Mouse (Mus musculus) neural tube, embryonic 11.5 days (tissue): ENCODE data around the gene Cchcr1. TPM values are rescaled to one million over a fixed set of nuclear protein-coding genes. Genes with fewer than 3 reads are reported as not detected.
A peak's percentile ranks its signal among the peaks of the same experiment; 100 is the strongest.

Experiments used
- ATAC-seq: fragments of 200-750 bp; cut with Nextera tagmentation; 2 replicates; pipeline ENCODE4 v1.8.0; 2017; ENCODE audit warnings: moderate number of reproducible peaks, mild to moderate bottlenecking, moderate TSS enrichment, moderate library complexity; ENCODE audit not compliant: insufficient read depth, low FRiP score, low TSS enrichment
- DNase-seq: peaks from one replicate; pipeline ENCODE4 v3.0.0-alpha.2; 2015; ENCODE audit warnings: low spot score
- H3K27ac ChIP-seq: fragments of 300-500 bp; sonication (generic); 2 replicates; pipeline ENCODE4 v1.5.1; 2014; ENCODE audit warnings: low read depth, mild to moderate bottlenecking, low read length
- H3K27me3 ChIP-seq: fragments of 300-500 bp; sonication (generic); 2 replicates; pipeline ENCODE4 v1.6.1; 2014; ENCODE audit warnings: mild to moderate bottlenecking, low read length, mixed read lengths; ENCODE audit not compliant: control insufficient read depth, insufficient read depth
- H3K36me3 ChIP-seq: fragments of 300-500 bp; sonication (generic); 2 replicates; pipeline ENCODE4 v1.6.1; 2014; ENCODE audit warnings: mild to moderate bottlenecking, low read length, moderate library complexity, mixed read lengths; ENCODE audit not compliant: control insufficient read depth, insufficient read depth
- H3K4me1 ChIP-seq: fragments of 300-500 bp; sonication (generic); 2 replicates; pipeline ENCODE4 v1.6.1; 2014; ENCODE audit warnings: low read length, mixed read lengths; ENCODE audit not compliant: control insufficient read depth, insufficient read depth
- H3K4me2 ChIP-seq: fragments of 300-500 bp; sonication (generic); 2 replicates; pipeline ENCODE4 v1.6.1; 2014; ENCODE audit warnings: low read depth, mild to moderate bottlenecking, moderate library complexity
- H3K4me3 ChIP-seq: fragments of 300-500 bp; sonication (generic); 2 replicates; pipeline ENCODE4 v1.5.1; 2014; ENCODE audit warnings: low read depth, low read length
- H3K9ac ChIP-seq: fragments of 300-500 bp; sonication (generic); 2 replicates; pipeline ENCODE4 v1.6.1; 2014; ENCODE audit warnings: mild to moderate bottlenecking, low read length
- H3K9me3 ChIP-seq: fragments of 300-500 bp; sonication (generic); 2 replicates; pipeline ENCODE4 v1.6.1; 2016; ENCODE audit warnings: low read length; ENCODE audit not compliant: control insufficient read depth
- WGBS: fragments of 180-500 bp; shearing (Covaris S2); extraction: QIAGEN DNeasy Blood & Tissue Kit; methylation state at CpG from one replicate; pipeline ENCODE4 v1.1.7; 2014; 5-methylcytosine and 5-hydroxymethylcytosine counted together
- polyA plus RNA-seq: library from polyadenylated mRNA; unstranded; fragments of >200 nt; fragmentation: Nextera tagmentation; extraction: Ambion mirVana; gene quantifications from 2 replicates; pipeline ENCODE4 v1.2.1, GENCODE M21; 2014

Cchcr1 gene
- polyA plus RNA-seq, 1 experiment from 2014 or later: 9.4 TPM

DNA sequence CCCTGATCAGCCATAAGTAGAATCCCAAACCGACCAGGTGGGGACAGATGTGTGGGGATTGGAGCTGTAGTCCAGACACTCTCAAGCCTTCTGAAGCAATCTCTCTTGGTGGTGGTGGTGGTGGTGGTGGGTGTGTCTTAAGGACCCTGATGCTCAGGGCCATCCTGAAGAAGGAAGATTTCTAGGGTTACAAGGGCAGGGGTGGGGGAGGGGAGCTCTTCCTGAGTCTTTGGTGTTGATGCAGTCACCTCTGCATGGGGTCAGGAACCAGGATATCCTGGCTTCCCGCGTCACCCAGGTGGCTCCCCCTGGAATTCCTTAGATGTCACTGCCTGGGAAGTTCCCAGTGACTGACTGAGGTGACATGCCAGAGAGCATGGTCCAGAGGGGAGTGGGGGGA, 15.5 kb downstream of the Cchcr1 start:
- no peak overlapping the region for H3K4me2 ChIP-seq
- no peak overlapping the region for H3K4me3 ChIP-seq
- no peaks in the 10 kb centered on the region for H3K4me1 ChIP-seq
- no peak overlapping the region for H3K27ac ChIP-seq
- H3K9me3 ChIP-seq: no peaks in the 10 kb centered on the region
- H3K27me3 ChIP-seq: no peaks in the 10 kb centered on the region
- no peak overlapping the region for H3K9ac ChIP-seq
- peaks cover 2% of the 10 kb centered on the region; the same call in 1 of the 2 replicates for H3K36me3 ChIP-seq
- no peak for DNase-seq
- ATAC-seq: no peak
- 17% methylated on average over 3 of the region's 3 CpGs for WGBS

DNA sequence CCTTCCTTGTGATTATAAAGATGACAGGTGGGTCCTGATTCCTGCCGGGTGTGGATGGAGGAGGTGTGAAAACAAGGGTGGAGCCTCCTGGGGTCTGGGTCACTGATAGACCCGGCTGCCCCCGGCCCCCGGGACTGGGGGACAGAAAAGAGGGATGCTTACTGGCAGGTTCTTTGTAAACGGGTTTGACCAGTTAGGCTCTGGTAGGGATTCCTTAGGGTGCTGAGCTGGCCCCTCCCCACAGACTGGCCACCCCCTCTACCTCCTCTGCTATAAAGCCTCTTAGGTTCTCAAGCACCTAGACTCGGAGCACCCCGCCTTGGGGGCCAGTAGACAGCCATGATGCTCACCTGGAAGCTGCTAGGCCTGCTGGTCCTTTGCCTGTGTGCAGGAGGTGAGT, 16.0 kb downstream of the Cchcr1 start, which contains the start of gene Psors1c2:
Gene Psors1c2, plus strand, starts transcription at position 301 of the 400 bp plus-strand sequence.
- ATAC-seq (no peak), DNase-seq (no peak)
- H3K4me1 ChIP-seq: no peaks in the 10 kb centered on the region
- 39% methylated on average over 7 of the region's 7 CpGs for WGBS
- H3K27me3 ChIP-seq: no peaks in the 10 kb centered on the region
- peaks cover 2% of the 10 kb centered on the region; the same call in 1 of the 2 replicates for H3K36me3 ChIP-seq
- no peaks in the 10 kb centered on the region for H3K9me3 ChIP-seq
- H3K4me3 ChIP-seq: no peak within 1 kb of the TSS
- H3K27ac ChIP-seq: no peak within 1 kb of the TSS
- no peak within 1 kb of the TSS for H3K4me2 ChIP-seq
- no peak within 1 kb of the TSS for H3K9ac ChIP-seq

DNA sequence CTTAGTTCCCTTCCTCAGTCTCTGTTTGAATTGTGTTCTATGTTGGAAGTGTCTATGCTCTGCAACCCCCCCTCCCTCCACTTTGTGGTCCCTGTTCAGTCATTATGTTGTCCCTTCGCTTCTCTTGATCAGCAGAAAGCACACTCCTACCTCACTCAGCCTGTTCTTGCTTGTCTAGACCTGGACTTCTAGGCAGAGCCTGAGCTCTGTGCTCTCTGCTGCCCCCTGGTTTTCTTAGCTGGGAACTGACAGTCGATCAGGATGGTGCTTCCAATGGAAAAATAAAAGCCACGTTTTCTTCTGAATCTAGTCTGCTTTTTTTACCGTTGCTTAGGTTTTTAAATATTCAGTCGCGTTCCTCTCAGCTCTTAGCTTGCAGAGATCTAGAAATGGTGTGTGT, 17.4 kb downstream of the Cchcr1 start:
- H3K27me3 ChIP-seq: no peaks in the 10 kb centered on the region
- WGBS: 14% methylated on average over 6 of the region's 6 CpGs
- H3K9ac ChIP-seq: no peak overlapping the region
- no peak overlapping the region for H3K27ac ChIP-seq
- H3K4me3 ChIP-seq: no peak overlapping the region
- ATAC-seq (no peak), DNase-seq (peak; percentile 78)
- H3K9me3 ChIP-seq: no peaks in the 10 kb centered on the region
- H3K36me3 ChIP-seq: 0 out of 2 replicates have a peak, but pooled peaks cover 2% of the 10 kb centered on the region
- no peak overlapping the region for H3K4me2 ChIP-seq
- H3K4me1 ChIP-seq: no peaks in the 10 kb centered on the region

DNA sequence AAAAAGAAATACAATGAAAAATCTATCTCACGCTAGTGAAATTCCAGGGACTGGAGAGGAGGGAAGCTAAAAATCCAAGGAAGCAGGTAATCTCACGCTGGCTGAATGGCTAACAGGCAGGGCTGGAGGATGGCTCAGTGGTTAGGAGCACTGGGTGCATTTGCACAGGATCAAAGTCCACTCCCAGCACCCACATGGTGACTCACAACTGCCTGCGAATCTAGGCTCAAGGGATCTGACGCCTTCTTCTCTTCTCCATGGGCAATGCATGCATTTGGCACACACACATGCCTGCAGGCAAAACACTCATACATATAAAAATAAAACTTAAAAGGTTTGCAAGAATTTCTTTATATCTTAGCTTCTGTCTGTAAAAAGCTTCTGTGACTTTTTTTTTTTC, 20.5 kb downstream of the Cchcr1 start:
- no peak overlapping the region for H3K27ac ChIP-seq
- no peaks in the 10 kb centered on the region for H3K36me3 ChIP-seq
- H3K9ac ChIP-seq: no peak overlapping the region
- no peak overlapping the region for H3K4me3 ChIP-seq
- DNase-seq: no peak
- no peak overlapping the region for H3K4me2 ChIP-seq
- H3K9me3 ChIP-seq: no peaks in the 10 kb centered on the region
- 89% methylated on average over 4 of the region's 4 CpGs for WGBS
- no peak for ATAC-seq
- H3K27me3 ChIP-seq: no peaks in the 10 kb centered on the region
- H3K4me1 ChIP-seq: no peaks in the 10 kb centered on the region

DNA sequence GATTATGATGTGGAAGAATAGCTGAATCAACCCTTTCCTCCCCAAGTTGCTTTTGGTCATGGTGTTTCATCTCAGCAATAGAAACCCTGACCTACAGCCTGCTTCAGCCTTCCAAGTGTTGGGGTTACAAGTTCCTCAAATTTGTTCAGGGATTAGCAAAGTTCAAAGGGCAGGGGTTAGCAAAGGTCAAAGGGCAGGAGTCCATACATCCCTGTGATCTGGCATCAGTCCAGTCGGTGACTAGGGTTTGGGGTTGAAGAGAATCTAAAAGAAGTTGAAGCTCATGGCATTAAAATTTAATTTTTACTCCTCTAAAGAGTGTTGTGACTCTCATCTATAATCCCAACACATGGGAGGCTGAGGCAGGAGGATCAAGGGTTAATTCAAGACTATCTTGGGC, 21.6 kb downstream of the Cchcr1 start:
- no peak for ATAC-seq

DNA sequence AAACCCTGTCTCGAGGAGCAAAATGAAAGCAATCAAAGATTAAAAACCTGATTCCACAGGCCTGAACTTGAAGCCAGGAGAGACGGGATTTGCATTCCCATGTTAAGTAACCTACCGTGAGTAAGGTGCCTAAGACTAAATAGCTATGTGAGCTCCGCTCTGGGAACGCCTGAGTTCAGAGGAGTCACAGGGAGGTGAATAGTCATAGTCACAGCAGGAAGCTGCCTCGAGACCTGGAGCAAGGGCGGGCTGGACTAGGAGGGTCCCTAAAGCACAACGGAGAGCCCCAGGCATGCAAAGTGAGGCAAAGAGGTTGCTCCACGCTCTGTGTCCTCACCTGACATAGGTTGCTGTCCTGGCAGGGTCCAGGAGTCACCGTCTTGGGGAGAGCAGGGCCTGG, 22.6 kb downstream of the Cchcr1 start:
- no peak overlapping the region for H3K4me2 ChIP-seq
- 44% methylated on average over 10 of the region's 10 CpGs for WGBS
- ATAC-seq: no peak
- no peak for DNase-seq
- H3K4me3 ChIP-seq: no peak overlapping the region
- no peaks in the 10 kb centered on the region for H3K9me3 ChIP-seq
- H3K36me3 ChIP-seq: no peaks in the 10 kb centered on the region
- H3K27ac ChIP-seq: no peak overlapping the region
- H3K27me3 ChIP-seq: no peaks in the 10 kb centered on the region
- H3K9ac ChIP-seq: no peak overlapping the region
- H3K4me1 ChIP-seq: no peaks in the 10 kb centered on the region

More for the DNA sequence above, 21.6 kb downstream of the Cchcr1 start:
- no peaks in the 10 kb centered on the region for H3K4me1 ChIP-seq
- no peak for DNase-seq
- H3K4me3 ChIP-seq: no peak overlapping the region
- H3K27me3 ChIP-seq: no peaks in the 10 kb centered on the region
- no peaks in the 10 kb centered on the region for H3K36me3 ChIP-seq
- no peak overlapping the region for H3K4me2 ChIP-seq
- H3K27ac ChIP-seq: no peak overlapping the region
- WGBS: 88% methylated on average over 1 of the region's 1 CpGs
- no peaks in the 10 kb centered on the region for H3K9me3 ChIP-seq
- no peak overlapping the region for H3K9ac ChIP-seq

DNA sequence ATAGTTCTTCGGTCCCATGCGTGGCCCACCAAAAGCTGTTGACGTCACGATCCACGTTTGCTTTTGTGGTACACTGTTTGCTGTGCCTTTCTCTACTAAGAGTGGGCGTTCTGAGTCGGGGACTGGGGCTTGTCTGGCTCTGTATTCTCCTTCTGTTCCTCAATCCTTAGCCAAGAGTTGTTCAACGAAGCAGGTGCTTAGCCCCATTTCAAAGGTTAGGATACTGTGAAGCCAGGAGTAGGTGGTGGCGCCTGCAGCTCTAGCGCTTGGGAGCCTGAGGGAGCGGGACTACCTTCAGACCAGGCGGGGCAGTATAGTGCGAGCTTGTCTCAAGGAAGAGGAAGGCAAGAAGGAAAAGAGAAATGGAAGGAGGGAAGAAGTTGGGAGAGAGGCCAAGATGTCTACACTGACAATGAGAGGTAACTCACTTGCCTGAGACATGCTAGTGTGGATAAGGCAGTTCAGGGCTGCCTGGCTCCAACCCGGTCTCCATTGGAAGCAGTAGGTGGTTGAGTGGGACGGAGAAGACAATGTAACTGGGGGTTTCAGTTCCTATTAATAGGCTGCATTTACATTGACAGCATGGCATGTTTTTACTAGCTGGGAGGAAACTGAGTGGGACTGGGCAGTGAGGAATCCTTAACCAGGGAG, 26.0 kb downstream of the Cchcr1 start:
- ATAC-seq (no peak), DNase-seq (no peak)
- Histone ChIP-seq H3K36me3 (no peaks in the 10 kb centered on the region), H3K4me3 (no peak overlapping the region), H3K9ac (no peak overlapping the region), H3K27ac (no peak overlapping the region), H3K27me3 (no peaks in the 10 kb centered on the region), H3K4me1 (no peaks in the 10 kb centered on the region), H3K9me3 (no peaks in the 10 kb centered on the region), H3K4me2 (no peak overlapping the region)
- WGBS: 82% methylated on average over 15 of the region's 15 CpGs

DNA sequence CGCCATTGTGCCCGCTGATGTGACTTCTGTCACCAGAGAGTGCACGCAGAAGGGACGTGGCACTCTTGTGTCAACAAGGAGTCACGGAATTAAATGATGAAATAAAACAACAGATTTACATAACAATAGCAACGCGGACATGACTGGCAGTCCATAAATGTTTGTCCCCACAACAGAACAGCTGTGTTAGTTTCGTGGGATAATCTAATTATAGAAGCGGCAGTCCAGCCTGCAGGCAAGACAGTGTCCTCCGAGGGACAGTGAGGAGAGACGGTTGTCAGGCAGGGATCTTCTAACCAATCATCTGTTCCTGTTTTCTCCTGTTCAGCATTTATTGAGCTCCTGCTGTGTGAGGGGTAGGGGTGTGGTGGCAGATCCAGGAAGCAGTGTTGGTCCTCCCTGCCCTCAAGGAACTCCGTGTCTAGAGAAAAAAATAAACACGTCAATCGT, 26.5 kb downstream of the Cchcr1 start:
- Histone ChIP-seq H3K27ac (no peak overlapping the region), H3K36me3 (no peaks in the 10 kb centered on the region), H3K4me2 (no peak overlapping the region), H3K9me3 (no peaks in the 10 kb centered on the region), H3K4me1 (no peaks in the 10 kb centered on the region), H3K4me3 (no peak overlapping the region), H3K9ac (no peak overlapping the region), H3K27me3 (no peaks in the 10 kb centered on the region)
- ATAC-seq (peak; percentile 62; the same call in 1 of the 2 replicates), DNase-seq (peak; percentile 31)
- 47% methylated on average over 14 of the region's 14 CpGs for WGBS

DNA sequence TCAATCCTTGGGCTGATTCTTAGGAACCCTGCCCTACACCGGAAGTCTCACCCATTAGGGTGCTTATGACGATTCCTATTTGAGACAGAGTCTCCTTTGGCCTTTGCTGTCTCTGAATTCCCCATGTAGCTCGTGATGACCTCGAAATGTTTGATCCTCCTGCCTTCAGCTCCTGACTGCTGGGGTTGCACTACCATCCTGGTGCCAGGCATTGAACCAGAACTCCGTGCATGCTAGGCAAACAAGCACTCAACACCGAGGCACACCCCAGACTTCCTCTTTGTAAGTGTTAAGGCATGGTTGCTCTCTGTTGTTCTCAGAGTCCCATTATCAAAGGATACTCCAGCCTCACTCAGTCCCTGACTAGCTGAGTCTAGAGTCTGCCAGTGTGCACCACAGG, 27.1 kb downstream of the Cchcr1 start:
- no peak for DNase-seq
- Histone ChIP-seq H3K4me1 (no peaks in the 10 kb centered on the region), H3K9ac (no peak overlapping the region), H3K9me3 (no peaks in the 10 kb centered on the region), H3K27me3 (no peaks in the 10 kb centered on the region), H3K4me3 (no peak overlapping the region), H3K27ac (no peak overlapping the region), H3K36me3 (no peaks in the 10 kb centered on the region), H3K4me2 (no peak overlapping the region)
- ATAC-seq: no peak
- WGBS: 84% methylated on average over 6 of the region's 6 CpGs
